Mouse (Mus musculus): ENCODE data around the gene Iqsec1. TPM values are rescaled to one million over a fixed set of nuclear protein-coding genes. Genes with fewer than 3 reads are reported as not detected.

The Iqsec1 gene
- total and polyA plus RNA-seq, 2 experiments from 2014 or later = 21.8 to 103 TPM

GRCm38 (mm10) chr6:90809077-90809840 is 179.2 kb downstream of the Iqsec1 start:
- ATAC-seq = no peak
- peak overlapping the region; percentile 34 for H3K4me3 ChIP-seq (ENCODE audit: low read depth, low read length)
- DNase-seq = no peak
- no peaks in the 10 kb centered on the region for H3K9me3 ChIP-seq (ENCODE audit: low read length)
- H3K4me2 ChIP-seq (ENCODE audit: low read depth) = peak overlapping the region; percentile 52
- H3K4me1 ChIP-seq (ENCODE audit: insufficient read depth) = peaks cover 38% of the 10 kb centered on the region
- H3K27ac ChIP-seq (ENCODE audit: low read depth, low read length) = peak overlapping the region; percentile 62
- H3K27me3 ChIP-seq (ENCODE audit: insufficient read depth, low read length) = no peaks in the 10 kb centered on the region
- H3K36me3 ChIP-seq (ENCODE audit: insufficient read depth) = no peaks in the 10 kb centered on the region
- 35% methylated on average over 11 of the region's 11 CpGs for WGBS
- peak overlapping the region; percentile 49 for H3K9ac ChIP-seq
- TF ChIP-seq CTCF (IDR thresholded peaks at IDR 0.05; ENCODE audit: low read depth) = no peak

- peak overlapping the region; percentile 52 for H3K4me2 ChIP-seq (ENCODE audit: low read depth)
- H3K4me3 ChIP-seq (ENCODE audit: low read depth, low read length) = peak overlapping the region; percentile 34; the same call in 1 of the 2 replicates
- 10% methylated on average over 5 of the region's 5 CpGs for WGBS
- H3K36me3 ChIP-seq (ENCODE audit: insufficient read depth) = no peaks in the 10 kb centered on the region
- ATAC-seq = no peak
- no peak for DNase-seq
- no peaks in the 10 kb centered on the region for H3K9me3 ChIP-seq (ENCODE audit: low read length)
- H3K27me3 ChIP-seq (ENCODE audit: insufficient read depth, low read length) = no peaks in the 10 kb centered on the region
- H3K9ac ChIP-seq = peak overlapping the region; percentile 49
- peaks cover 38% of the 10 kb centered on the region for H3K4me1 ChIP-seq (ENCODE audit: insufficient read depth)
- H3K27ac ChIP-seq (ENCODE audit: low read depth, low read length) = no peak overlapping the region
- TF ChIP-seq CTCF (IDR thresholded peaks at IDR 0.05; ENCODE audit: low read depth) = no peak
Measured at GRCm38 (mm10) chr6:90808544-90808943, 179.9 kb downstream of the Iqsec1 start.

DNA sequence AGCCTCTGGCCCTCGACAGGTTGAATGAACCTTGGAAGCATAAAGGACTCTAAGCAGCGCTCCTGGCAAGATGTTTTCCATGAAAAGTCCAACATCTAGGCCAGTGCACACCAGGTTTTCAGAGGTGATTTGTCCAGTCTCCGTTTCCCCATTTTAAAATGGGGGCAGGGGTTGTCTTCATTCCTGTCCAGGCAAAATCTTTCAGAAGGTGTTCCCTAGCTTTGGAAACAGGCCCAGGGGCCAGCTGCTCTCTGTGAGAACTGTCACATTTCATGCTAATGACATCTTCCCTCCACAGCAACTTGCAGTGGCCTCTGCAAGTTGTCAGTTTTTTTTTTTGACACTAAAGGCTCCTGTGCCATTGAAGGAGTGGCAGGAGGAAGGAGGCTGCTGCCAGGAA is 180.4 kb downstream of the Iqsec1 start:
- 37% methylated on average over 3 of the region's 3 CpGs for WGBS
- Histone ChIP-seq H3K9me3 (ENCODE audit: low read length) (no peaks in the 10 kb centered on the region), H3K27ac (ENCODE audit: low read depth, low read length) (no peak overlapping the region), H3K9ac (no peak overlapping the region; the same call in 1 of the 2 replicates), H3K4me3 (ENCODE audit: low read depth, low read length) (peak overlapping the region; percentile 1; the same call in 1 of the 2 replicates), H3K27me3 (ENCODE audit: insufficient read depth, low read length) (no peaks in the 10 kb centered on the region), H3K36me3 (ENCODE audit: insufficient read depth) (no peaks in the 10 kb centered on the region), H3K4me2 (ENCODE audit: low read depth) (peak overlapping the region; percentile 52), H3K4me1 (ENCODE audit: insufficient read depth) (peaks cover 38% of the 10 kb centered on the region)
- no peak for DNase-seq
- no peak for ATAC-seq
- TF ChIP-seq CTCF (IDR thresholded peaks at IDR 0.05; ENCODE audit: low read depth) = no peak

- no peaks in the 10 kb centered on the region for H3K9me3 ChIP-seq (ENCODE audit: low read length)
- WGBS = 38% methylated on average over 2 of the region's 2 CpGs
- DNase-seq (no peak), ATAC-seq (no peak)
- no peak for TF ChIP-seq CTCF (IDR thresholded peaks at IDR 0.05; ENCODE audit: low read depth)
- H3K9ac ChIP-seq = no peak overlapping the region
- H3K4me1 ChIP-seq (ENCODE audit: insufficient read depth) = peaks cover 39% of the 10 kb centered on the region
- no peaks in the 10 kb centered on the region for H3K36me3 ChIP-seq (ENCODE audit: insufficient read depth)
- H3K27me3 ChIP-seq (ENCODE audit: insufficient read depth, low read length) = no peaks in the 10 kb centered on the region
- H3K4me3 ChIP-seq (ENCODE audit: low read depth, low read length) = no peak overlapping the region
- H3K27ac ChIP-seq (ENCODE audit: low read depth, low read length) = no peak overlapping the region
- H3K4me2 ChIP-seq (ENCODE audit: low read depth) = peak overlapping the region; percentile 52
Measured at GRCm38 (mm10) chr6:90807581-90807980, 180.9 kb downstream of the Iqsec1 start.

DNA sequence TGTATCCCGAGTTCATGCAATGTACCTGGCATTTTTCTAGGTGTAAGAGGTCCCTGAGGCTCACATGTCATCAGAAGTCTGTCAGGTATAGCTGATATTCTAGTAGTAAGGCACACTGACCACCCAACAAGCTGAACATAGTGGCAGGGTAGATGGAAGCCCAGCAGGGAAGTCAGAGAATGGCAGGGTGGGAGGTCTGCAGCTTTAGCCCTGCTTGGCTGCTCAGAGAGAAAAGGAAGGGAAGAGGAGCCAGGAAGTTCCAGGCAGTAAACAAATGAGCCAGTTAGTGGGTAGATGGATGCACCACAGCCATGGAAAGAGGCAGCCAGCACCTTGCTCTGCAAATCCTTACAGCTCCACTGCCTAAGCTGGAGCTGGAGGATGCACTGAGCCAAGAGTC is 181.7 kb downstream of the Iqsec1 start:
- no peaks in the 10 kb centered on the region for H3K36me3 ChIP-seq (ENCODE audit: insufficient read depth)
- H3K9me3 ChIP-seq (ENCODE audit: low read length) = no peaks in the 10 kb centered on the region
- peaks cover 43% of the 10 kb centered on the region for H3K4me1 ChIP-seq (ENCODE audit: insufficient read depth)
- TF ChIP-seq CTCF (IDR thresholded peaks at IDR 0.05; ENCODE audit: low read depth) = no peak
- H3K27me3 ChIP-seq (ENCODE audit: insufficient read depth, low read length) = no peaks in the 10 kb centered on the region
- no peak overlapping the region for H3K9ac ChIP-seq
- WGBS = 70% methylated on average over 1 of the region's 1 CpGs
- H3K4me2 ChIP-seq (ENCODE audit: low read depth) = no peak overlapping the region
- no peak overlapping the region for H3K4me3 ChIP-seq (ENCODE audit: low read depth, low read length)
- ATAC-seq = no peak; the same call in 1 of the 2 replicates
- no peak for DNase-seq
- no peak overlapping the region for H3K27ac ChIP-seq (ENCODE audit: low read depth, low read length)

DNA sequence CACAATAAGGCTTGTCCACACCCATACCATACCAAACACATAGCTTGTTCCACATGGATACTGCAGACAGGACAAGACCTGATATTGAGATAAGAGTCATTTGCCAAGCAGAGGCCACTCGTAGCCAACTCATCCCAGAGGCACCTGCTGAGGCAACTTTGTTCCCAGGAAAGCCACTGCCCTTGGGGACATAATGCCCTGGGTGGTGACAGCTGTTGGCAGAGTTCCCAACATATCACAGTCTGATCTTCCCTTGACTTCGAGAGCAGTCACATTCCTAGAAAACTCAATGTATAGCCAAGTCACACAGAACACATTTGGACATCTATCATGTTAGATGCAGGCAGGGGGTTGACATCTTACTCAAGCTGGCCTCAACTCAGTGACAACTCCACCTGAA is 183.4 kb downstream of the Iqsec1 start:
- WGBS = 77% methylated on average over 2 of the region's 2 CpGs
- H3K4me3 ChIP-seq (ENCODE audit: low read depth, low read length) = no peak overlapping the region
- no peak overlapping the region for H3K27ac ChIP-seq (ENCODE audit: low read depth, low read length)
- DNase-seq (no peak), ATAC-seq (no peak)
- no peak overlapping the region for H3K4me2 ChIP-seq (ENCODE audit: low read depth)
- no peaks in the 10 kb centered on the region for H3K36me3 ChIP-seq (ENCODE audit: insufficient read depth)
- no peak for TF ChIP-seq CTCF (IDR thresholded peaks at IDR 0.05; ENCODE audit: low read depth)
- H3K9ac ChIP-seq = no peak overlapping the region
- H3K27me3 ChIP-seq (ENCODE audit: insufficient read depth, low read length) = no peaks in the 10 kb centered on the region
- H3K9me3 ChIP-seq (ENCODE audit: low read length) = no peaks in the 10 kb centered on the region
- H3K4me1 ChIP-seq (ENCODE audit: insufficient read depth) = peaks cover 36% of the 10 kb centered on the region

- Histone ChIP-seq H3K36me3 (ENCODE audit: insufficient read depth) (no peaks in the 10 kb centered on the region), H3K9me3 (ENCODE audit: low read length) (no peaks in the 10 kb centered on the region), H3K9ac (no peak overlapping the region), H3K4me2 (ENCODE audit: low read depth) (no peak overlapping the region), H3K4me1 (ENCODE audit: insufficient read depth) (peaks cover 33% of the 10 kb centered on the region), H3K27ac (ENCODE audit: low read depth, low read length) (no peak overlapping the region), H3K27me3 (ENCODE audit: insufficient read depth, low read length) (no peaks in the 10 kb centered on the region), H3K4me3 (ENCODE audit: low read depth, low read length) (no peak overlapping the region)
- DNase-seq (no peak), ATAC-seq (no peak)
- TF ChIP-seq CTCF (IDR thresholded peaks at IDR 0.05; ENCODE audit: low read depth) = no peak
Measured at GRCm38 (mm10) chr6:90804646-90805045, 183.8 kb downstream of the Iqsec1 start.

All from forebrain, postnatal 0 days (tissue).